Mouse (Mus musculus): ENCODE data around the gene Hhex. TPM values are rescaled to one million over a fixed set of nuclear protein-coding genes. Genes with fewer than 3 reads are reported as not detected.

The Hhex gene
- polyA plus RNA-seq (2017; shearing (Covaris generic)) = 0.55 TPM

DNA sequence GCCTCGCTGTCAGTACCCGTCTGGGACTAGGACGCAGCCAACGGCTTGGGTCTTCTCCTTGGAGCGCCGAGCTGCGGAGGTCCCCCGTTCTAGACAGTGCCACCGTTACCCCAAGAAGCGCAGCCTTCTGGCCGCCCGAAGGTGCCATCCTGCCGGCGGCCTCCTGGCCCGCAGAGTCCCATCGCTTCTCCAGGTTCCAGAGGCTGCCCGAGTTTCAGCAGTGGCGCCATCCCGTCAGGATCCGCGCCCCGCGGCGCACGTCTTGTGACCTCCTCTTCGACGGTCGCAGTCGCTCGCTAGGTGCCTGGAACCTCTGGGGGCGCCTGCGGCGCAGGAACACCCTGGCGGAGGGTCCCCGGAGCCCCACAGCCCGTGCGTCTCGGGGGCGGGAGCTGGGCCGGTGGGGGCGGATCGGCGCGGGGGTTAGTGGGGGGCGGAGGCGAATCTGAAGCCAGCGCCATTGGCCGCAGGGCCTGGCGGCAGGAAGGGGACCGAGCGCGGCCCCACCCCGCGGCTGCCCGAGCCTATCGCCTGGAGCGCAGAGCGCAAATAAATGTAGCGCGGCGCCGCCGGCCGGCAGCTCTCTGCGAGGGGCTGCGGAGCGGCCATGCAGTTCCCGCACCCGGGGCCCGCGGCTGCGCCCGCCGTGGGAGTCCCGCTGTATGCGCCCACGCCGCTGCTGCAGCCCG is at the start of gene Hhex:
Gene Hhex (plus strand): TSS at position 548 of the 689 bp plus-strand sequence.

Other genes with a start within 250 kb of the Hhex start
- 16.9 TPM for gene March5, start 227.3 kb upstream of the Hhex start, polyA plus RNA-seq (2017; shearing (Covaris generic))
- gene Cpeb3, start 226.2 kb upstream of the Hhex start, polyA plus RNA-seq (2017; shearing (Covaris generic)) = not detected
- gene Ide, start 97.0 kb upstream of the Hhex start, polyA plus RNA-seq (2017; shearing (Covaris generic)) = 82.0 TPM
- 8.0 TPM for gene Kif11, start 58.4 kb upstream of the Hhex start, polyA plus RNA-seq (2017; shearing (Covaris generic))
- gene Exoc6, start 115.6 kb downstream of the Hhex start, polyA plus RNA-seq (2017; shearing (Covaris generic)) = 50.6 TPM